Mouse (Mus musculus): Measurements from ENCODE around the gene Tmem189. TPM values are rescaled to one million over a fixed set of nuclear protein-coding genes. Genes with fewer than 3 reads are reported as not detected.

Tmem189 gene
- polyA plus RNA-seq, 1 experiment from 2014 or later, result 40.1 TPM

GRCm38 (mm10) chr2:167715008-167715407 lies 25.4 kb upstream of the Tmem189 start:
- no peaks in the 10 kb centered on the region for H3K4me1 ChIP-seq
- WGBS, result 63% methylated on average over 6 of the region's 6 CpGs
- H3K4me2 ChIP-seq (replicated peaks), result no peak overlapping the region
- H3K27ac ChIP-seq, result no peak overlapping the region
- H3K36me3 ChIP-seq, result no peaks in the 10 kb centered on the region
- no peak overlapping the region for H3K9ac ChIP-seq
- H3K9me3 ChIP-seq, result no peaks in the 10 kb centered on the region
- no peak overlapping the region for H3K4me3 ChIP-seq
- no peaks in the 10 kb centered on the region for H3K27me3 ChIP-seq
- ATAC-seq (ENCODE audit: low FRiP score, low read depth), result no peak

- no peak overlapping the region for H3K4me3 ChIP-seq
- H3K36me3 ChIP-seq, result no peaks in the 10 kb centered on the region
- H3K9ac ChIP-seq, result no peak overlapping the region
- WGBS, result 91% methylated on average over 6 of the region's 6 CpGs
- no peak overlapping the region for H3K4me2 ChIP-seq (replicated peaks)
- H3K9me3 ChIP-seq, result no peaks in the 10 kb centered on the region
- H3K4me1 ChIP-seq, result no peaks in the 10 kb centered on the region
- no peaks in the 10 kb centered on the region for H3K27me3 ChIP-seq
- ATAC-seq (ENCODE audit: low FRiP score, low read depth), result no peak
- no peak overlapping the region for H3K27ac ChIP-seq
Observed at GRCm38 (mm10) chr2:167714298-167714697, 24.7 kb upstream of the Tmem189 start.

- 73% methylated on average over 22 of the region's 23 CpGs for WGBS
- 0 out of 2 replicates have a peak, but pooled peaks cover 4% of the 10 kb centered on the region for H3K4me1 ChIP-seq
- no peaks in the 10 kb centered on the region for H3K9me3 ChIP-seq
- no peak overlapping the region for H3K9ac ChIP-seq
- no peaks in the 10 kb centered on the region for H3K27me3 ChIP-seq
- no peaks in the 10 kb centered on the region for H3K36me3 ChIP-seq
- H3K4me3 ChIP-seq, result no peak overlapping the region
- H3K27ac ChIP-seq, result no peak overlapping the region
- no peak for ATAC-seq (ENCODE audit: low FRiP score, low read depth)
- no peak overlapping the region for H3K4me2 ChIP-seq (replicated peaks)
Observed at GRCm38 (mm10) chr2:167712872-167713821, 23.5 kb upstream of the Tmem189 start.

- Histone ChIP-seq H3K4me2 (replicated peaks) (no peak overlapping the region), H3K27ac (no peak overlapping the region), H3K9me3 (no peaks in the 10 kb centered on the region), H3K4me3 (no peak overlapping the region), H3K9ac (no peak overlapping the region), H3K4me1 (peaks cover 13% of the 10 kb centered on the region), H3K36me3 (no peaks in the 10 kb centered on the region), H3K27me3 (no peaks in the 10 kb centered on the region)
- ATAC-seq (ENCODE audit: low FRiP score, low read depth), result no peak
- WGBS, result 71% methylated on average over 6 of the region's 6 CpGs
Observed at GRCm38 (mm10) chr2:167710574-167710973, 21.0 kb upstream of the Tmem189 start.

- Histone ChIP-seq H3K4me3 (no peak overlapping the region), H3K27ac (no peak overlapping the region), H3K27me3 (no peaks in the 10 kb centered on the region), H3K9me3 (no peaks in the 10 kb centered on the region), H3K36me3 (no peaks in the 10 kb centered on the region), H3K4me1 (peaks cover 16% of the 10 kb centered on the region), H3K4me2 (replicated peaks) (no peak overlapping the region), H3K9ac (no peak overlapping the region; the same call in 1 of the 2 replicates)
- no peak for ATAC-seq (ENCODE audit: low FRiP score, low read depth)
- WGBS, result 46% methylated on average over 6 of the region's 6 CpGs
Observed at GRCm38 (mm10) chr2:167709969-167710368, 20.3 kb upstream of the Tmem189 start.

GRCm38 (mm10) chr2:167708373-167708772 lies 18.8 kb upstream of the Tmem189 start:
- no peaks in the 10 kb centered on the region for H3K27me3 ChIP-seq
- 55% methylated on average over 15 of the region's 15 CpGs for WGBS
- ATAC-seq (ENCODE audit: low FRiP score, low read depth), result no peak

GRCm38 (mm10) chr2:167706183-167706939 lies 16.7 kb upstream of the Tmem189 start:
- H3K4me2 ChIP-seq (replicated peaks), result no peak overlapping the region
- H3K9ac ChIP-seq, result no peak overlapping the region
- 61% methylated on average over 11 of the region's 11 CpGs for WGBS
- H3K4me1 ChIP-seq, result peaks cover 16% of the 10 kb centered on the region
- H3K27ac ChIP-seq, result no peak overlapping the region
- no peaks in the 10 kb centered on the region for H3K9me3 ChIP-seq
- H3K4me3 ChIP-seq, result no peak overlapping the region
- H3K27me3 ChIP-seq, result no peaks in the 10 kb centered on the region
- no peak for ATAC-seq (ENCODE audit: low FRiP score, low read depth)
- H3K36me3 ChIP-seq, result no peaks in the 10 kb centered on the region

More at GRCm38 (mm10) chr2:167708373-167708772, 18.8 kb upstream of the Tmem189 start:
- Histone ChIP-seq H3K4me2 (replicated peaks) (no peak overlapping the region), H3K9me3 (no peaks in the 10 kb centered on the region), H3K27ac (no peak overlapping the region), H3K4me1 (peaks cover 16% of the 10 kb centered on the region), H3K4me3 (no peak overlapping the region), H3K36me3 (no peaks in the 10 kb centered on the region), H3K9ac (no peak overlapping the region)

GRCm38 (mm10) chr2:167704409-167704808 lies 14.8 kb upstream of the Tmem189 start:
- H3K4me3 ChIP-seq, result no peak overlapping the region
- WGBS, result 84% methylated on average over 4 of the region's 4 CpGs
- H3K9ac ChIP-seq, result no peak overlapping the region
- H3K36me3 ChIP-seq, result no peaks in the 10 kb centered on the region
- H3K4me2 ChIP-seq (replicated peaks), result no peak overlapping the region
- no peaks in the 10 kb centered on the region for H3K27me3 ChIP-seq
- no peak overlapping the region for H3K27ac ChIP-seq
- H3K9me3 ChIP-seq, result no peaks in the 10 kb centered on the region
- H3K4me1 ChIP-seq, result peaks cover 16% of the 10 kb centered on the region
- no peak for ATAC-seq (ENCODE audit: low FRiP score, low read depth)

- WGBS, result 79% methylated on average over 6 of the region's 6 CpGs
- H3K9ac ChIP-seq, result no peak overlapping the region
- H3K4me3 ChIP-seq, result no peak overlapping the region
- H3K27me3 ChIP-seq, result no peaks in the 10 kb centered on the region
- no peak overlapping the region for H3K4me2 ChIP-seq (replicated peaks)
- H3K27ac ChIP-seq, result no peak overlapping the region
- no peaks in the 10 kb centered on the region for H3K36me3 ChIP-seq
- peaks cover 12% of the 10 kb centered on the region for H3K4me1 ChIP-seq
- H3K9me3 ChIP-seq, result no peaks in the 10 kb centered on the region
- ATAC-seq (ENCODE audit: low FRiP score, low read depth), result no peak
Observed at GRCm38 (mm10) chr2:167702126-167702525, 12.5 kb upstream of the Tmem189 start.

- Histone ChIP-seq H3K27me3 (no peaks in the 10 kb centered on the region), H3K9ac (no peak overlapping the region), H3K9me3 (no peaks in the 10 kb centered on the region), H3K36me3 (no peaks in the 10 kb centered on the region), H3K4me3 (no peak overlapping the region), H3K4me2 (replicated peaks) (no peak overlapping the region), H3K4me1 (peaks cover 12% of the 10 kb centered on the region), H3K27ac (no peak overlapping the region)
- 82% methylated on average over 5 of the region's 5 CpGs for WGBS
- no peak for ATAC-seq (ENCODE audit: low FRiP score, low read depth)
Observed at GRCm38 (mm10) chr2:167701472-167701871, 11.8 kb upstream of the Tmem189 start.

GRCm38 (mm10) chr2:167700018-167700417 lies 10.4 kb upstream of the Tmem189 start:
- Histone ChIP-seq H3K9me3 (peaks cover 5% of the 10 kb centered on the region; the same call in 1 of the 2 replicates), H3K9ac (0 out of 2 replicates have a peak overlapping the region, but pooled peaks have one; percentile 13), H3K27me3 (no peaks in the 10 kb centered on the region), H3K27ac (no peak overlapping the region), H3K4me1 (peaks cover 7% of the 10 kb centered on the region; the same call in 1 of the 2 replicates), H3K36me3 (no peaks in the 10 kb centered on the region), H3K4me3 (no peak overlapping the region), H3K4me2 (replicated peaks) (no peak overlapping the region)
- WGBS, result 58% methylated on average over 5 of the region's 5 CpGs
- ATAC-seq (ENCODE audit: low FRiP score, low read depth), result no peak

- peaks cover 6% of the 10 kb centered on the region; the same call in 1 of the 2 replicates for H3K9me3 ChIP-seq
- no peak overlapping the region for H3K9ac ChIP-seq
- no peak for ATAC-seq (ENCODE audit: low FRiP score, low read depth)
Observed at GRCm38 (mm10) chr2:167697902-167698301, 8.3 kb upstream of the Tmem189 start.

More at GRCm38 (mm10) chr2:167697902-167698301, 8.3 kb upstream of the Tmem189 start:
- H3K27ac ChIP-seq, result no peak overlapping the region
- H3K36me3 ChIP-seq, result no peaks in the 10 kb centered on the region
- no peaks in the 10 kb centered on the region for H3K27me3 ChIP-seq
- peaks cover 7% of the 10 kb centered on the region; the same call in 1 of the 2 replicates for H3K4me1 ChIP-seq
- no peak overlapping the region for H3K4me2 ChIP-seq (replicated peaks)
- H3K4me3 ChIP-seq, result no peak overlapping the region
- 56% methylated on average over 5 of the region's 5 CpGs for WGBS
